Mouse (Mus musculus) thymus, postnatal 14 days (tissue): ENCODE data around the gene Vmn2r80.
A peak's percentile ranks its signal among the peaks of the same experiment; 100 is the strongest.
"Not testable (repeated sequence)": the region's sequence is repeated elsewhere in the genome, so short reads cannot be mapped to it uniquely, and the experiment has no call there.

Source experiments
- DNase-seq: peaks from one replicate; pipeline ENCODE4 v3.0.0; 2021

Vmn2r80 gene

DNA sequence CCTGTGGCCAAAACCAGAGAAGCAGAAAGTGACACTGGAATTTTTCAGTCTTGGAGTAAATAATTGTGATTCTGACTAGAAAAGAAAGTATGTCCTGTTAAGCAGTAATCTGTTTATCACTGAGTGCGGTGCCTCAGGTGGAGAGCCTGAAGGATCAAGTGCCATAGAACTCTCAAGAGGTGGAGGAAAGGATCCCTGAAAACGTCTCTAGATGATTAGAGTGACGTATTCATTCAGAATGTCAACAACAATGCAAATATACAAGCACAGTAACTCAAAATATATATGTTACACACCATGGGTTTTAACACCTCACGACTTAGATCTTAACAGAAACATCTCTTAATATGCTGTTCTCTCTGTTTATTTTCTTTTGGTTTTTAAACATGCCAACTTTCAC lies at the start of gene Vmn2r80:
Vmn2r80 (plus strand) TSS at position 301 of the 400 bp plus-strand sequence.
- not testable (repeated sequence) for DNase-seq

DNA sequence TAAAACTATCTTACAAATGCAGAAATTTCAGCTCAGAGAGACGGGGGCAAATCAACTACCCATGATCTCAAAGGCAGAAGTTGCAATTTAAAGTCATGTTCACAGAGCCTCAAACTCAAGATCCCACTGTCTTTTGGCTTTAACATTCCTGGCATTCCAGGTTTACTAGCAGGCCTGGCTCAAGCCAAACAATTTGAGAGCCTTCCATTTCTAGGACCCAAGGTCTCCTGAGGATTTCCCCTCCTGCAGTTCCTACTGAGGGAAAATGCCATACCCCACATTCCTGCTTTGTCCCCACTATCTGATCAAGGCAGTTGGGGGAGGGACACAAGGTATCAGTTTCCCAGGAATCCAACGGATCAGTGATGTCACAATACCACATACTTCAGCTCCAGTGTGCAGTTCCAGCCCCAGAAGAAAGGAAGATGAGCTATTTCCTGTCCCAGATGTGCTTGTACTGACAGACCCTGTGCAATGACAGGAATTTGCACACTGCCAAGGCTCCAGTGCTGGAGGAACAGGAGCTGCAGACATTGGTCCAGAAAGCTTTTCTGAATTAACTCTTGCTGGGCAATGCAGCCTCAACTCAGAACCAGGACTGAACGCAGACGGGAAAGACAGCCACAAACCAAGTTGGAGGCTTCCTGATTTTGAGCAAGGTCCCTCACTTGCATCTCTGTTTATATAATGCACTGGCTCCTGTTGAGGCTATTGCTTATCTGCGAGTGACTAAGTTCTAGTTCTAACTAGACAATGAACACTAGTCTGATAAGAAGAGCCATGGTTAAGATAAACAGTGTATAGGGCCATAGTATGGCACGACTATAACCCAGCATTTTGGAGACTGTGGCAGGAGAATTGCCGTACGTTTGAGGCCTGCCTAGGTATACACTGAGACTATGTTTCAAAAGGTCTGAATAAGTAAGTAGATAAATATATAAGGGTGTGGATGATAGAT lies 42.0 kb upstream of the Vmn2r80 start:
- no peak for DNase-seq

DNA sequence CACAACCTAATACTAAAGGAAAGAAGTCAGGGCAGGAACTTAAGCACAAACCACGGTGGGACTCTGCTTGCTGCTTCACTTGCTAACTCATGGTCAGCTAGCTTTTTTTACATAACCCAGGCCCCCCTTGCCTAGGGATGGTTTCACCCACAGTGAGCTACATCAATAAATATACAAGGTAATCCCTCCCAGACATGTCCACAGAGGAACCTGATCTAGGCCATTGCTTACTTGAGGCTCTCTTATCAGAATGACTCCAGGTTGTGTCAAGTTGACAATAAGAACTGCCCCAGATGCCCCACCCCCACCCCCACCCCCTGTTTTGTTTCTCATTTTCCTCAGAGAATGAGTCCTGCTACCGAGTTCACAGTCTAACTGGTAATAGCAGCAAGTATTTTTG lies 41.0 kb upstream of the Vmn2r80 start:
- no peak for DNase-seq

DNA sequence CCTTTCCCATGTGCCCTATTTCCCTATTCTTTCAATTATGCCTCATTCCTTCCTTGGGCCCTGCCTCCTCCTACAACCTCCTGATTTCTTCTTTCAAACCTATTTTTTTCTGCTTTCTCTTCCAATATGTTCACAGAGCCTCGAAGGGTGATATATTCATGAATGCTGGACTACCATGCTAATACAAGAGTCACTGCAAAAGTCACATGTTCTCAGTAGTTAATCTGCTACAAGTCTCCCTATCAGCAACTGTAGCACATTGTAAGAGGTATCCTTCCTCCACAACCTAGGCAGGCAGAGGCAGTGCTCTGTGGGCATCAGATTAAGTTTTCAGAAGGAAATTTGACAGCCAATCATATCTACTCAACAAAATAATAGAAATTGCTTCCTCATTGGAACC lies 39.4 kb upstream of the Vmn2r80 start:
- DNase-seq = no peak

DNA sequence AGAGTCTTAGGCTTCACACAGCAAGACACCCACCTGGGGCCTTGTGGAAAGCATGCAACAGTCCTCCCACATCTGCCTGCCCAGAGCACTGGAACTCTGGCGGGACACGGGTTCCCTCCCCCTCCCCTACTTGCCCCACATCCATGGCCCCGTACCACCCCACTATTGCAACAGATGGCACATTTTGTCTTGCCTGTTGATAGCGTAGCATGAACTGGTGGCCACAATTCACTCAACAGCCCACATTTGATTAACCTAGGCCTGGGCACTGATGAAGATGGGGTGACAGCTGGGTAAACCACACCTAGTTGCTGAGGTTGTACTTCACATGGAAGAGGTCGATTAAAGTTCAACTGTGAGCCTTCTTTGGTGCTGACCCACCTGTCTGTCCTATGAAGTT lies 38.1 kb upstream of the Vmn2r80 start:
- no peak for DNase-seq

DNA sequence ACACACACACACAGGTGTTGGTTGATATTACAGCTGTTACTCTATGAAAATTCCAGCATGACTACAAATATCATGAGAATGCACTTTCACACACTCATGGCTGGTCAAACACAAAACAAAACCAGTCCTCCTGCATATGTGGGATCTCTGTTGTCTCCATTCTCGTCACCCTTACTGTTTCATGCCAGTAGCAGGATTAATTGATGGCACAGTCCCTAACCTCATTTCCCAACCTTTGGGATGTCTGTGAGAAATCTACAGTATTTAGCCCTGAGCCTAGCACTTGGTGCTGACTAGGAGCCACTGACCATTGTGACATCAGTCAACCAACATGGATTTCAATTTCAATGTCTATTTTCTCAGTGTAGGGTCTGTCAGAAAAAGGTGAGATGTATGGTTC lies 33.5 kb upstream of the Vmn2r80 start:
- no peak for DNase-seq

DNA sequence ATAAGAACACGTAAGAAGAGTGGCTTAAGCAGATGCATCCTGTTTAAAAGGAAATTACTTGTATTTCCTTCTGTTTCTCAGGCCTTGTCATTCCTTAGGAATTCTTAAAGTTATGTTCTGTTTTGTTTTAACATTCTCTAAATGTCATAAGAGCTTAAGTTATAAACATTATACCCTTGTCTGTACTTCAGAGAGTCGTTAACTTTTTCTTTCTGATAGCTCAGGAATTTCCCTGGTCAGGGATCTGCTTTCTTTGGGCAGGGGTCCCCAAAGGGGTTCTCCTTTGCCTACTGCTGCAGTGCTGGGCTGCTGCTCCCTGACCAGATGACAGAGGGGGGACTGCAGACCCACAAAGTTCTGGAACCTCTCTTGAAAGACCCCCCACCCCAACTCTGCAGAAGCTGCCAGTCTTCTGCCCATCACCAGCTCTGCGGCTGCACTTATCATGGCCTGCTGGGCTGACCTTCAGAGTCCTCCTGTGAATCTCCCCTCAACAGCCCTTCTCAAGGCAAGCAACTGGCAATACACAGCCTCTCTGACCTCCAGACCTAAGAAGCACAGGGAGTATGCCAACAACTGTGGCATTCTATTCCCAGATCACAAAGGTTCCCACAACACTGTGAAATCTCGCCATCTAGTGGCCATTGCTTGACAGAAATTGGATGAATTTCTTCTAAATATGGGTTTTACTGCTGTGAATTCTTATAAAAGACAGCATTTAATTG lies 32.3 kb upstream of the Vmn2r80 start:
- peak; percentile 32 for DNase-seq

DNA sequence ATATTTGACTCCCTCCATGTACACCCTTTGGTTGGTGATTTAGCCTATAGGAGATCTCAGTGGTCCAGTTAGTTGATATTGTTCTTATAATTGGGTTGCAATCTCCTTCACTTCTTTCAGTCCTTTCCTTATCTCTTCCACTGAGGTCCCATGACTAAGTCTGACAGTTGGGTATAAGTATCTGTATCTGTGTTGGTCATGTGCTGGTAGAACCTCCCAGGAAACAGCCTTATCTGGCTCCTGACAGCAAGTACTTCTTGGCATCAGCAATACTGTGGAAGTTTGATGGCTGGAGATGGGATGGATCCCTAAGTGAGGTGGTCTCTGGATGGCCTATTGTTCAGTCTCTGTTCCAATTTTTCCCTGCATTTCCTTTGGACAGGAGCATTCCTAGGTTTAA lies 3.0 kb downstream of the Vmn2r80 start:
- no peak for DNase-seq

DNA sequence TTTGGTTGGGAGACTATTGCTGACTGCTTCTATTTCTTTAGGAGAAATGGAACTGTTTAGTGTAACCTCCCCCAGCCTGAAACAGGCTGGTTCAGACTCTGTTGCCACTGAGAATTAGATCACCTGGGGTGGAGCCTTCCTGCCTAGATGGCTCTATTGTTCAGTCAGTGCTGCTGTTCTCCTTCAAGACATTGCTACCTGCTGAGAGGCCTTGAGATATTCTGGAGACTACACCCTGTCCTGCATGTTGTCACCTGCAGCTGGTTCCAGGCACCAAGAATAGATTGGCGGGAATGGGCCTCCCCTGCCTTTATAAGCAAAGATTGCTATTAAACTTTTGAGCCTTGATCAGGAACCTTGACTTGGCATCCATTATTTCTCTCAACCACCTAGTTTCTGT lies 51.4 kb downstream of the Vmn2r80 start:
- DNase-seq = not testable (repeated sequence)

DNA sequence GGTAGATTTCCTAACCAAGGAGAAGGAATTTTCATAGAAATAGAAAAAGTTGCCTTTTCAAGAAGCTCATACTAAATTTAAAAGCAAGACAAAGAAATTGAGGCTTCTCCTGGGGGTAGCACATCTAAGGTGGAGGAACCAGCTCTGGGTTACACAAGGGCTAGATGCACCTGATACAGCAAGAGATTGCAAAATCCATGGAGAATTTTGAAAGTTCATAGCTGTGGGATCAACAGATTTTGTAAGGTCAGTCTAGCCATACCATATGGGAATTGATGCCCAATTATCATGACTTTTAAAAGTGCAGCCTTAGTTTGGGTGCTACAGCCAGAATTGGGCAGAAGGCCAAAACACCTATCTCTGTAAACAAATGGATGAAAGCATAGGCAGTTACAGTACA lies 71.9 kb downstream of the Vmn2r80 start:
- no peak for DNase-seq

DNA sequence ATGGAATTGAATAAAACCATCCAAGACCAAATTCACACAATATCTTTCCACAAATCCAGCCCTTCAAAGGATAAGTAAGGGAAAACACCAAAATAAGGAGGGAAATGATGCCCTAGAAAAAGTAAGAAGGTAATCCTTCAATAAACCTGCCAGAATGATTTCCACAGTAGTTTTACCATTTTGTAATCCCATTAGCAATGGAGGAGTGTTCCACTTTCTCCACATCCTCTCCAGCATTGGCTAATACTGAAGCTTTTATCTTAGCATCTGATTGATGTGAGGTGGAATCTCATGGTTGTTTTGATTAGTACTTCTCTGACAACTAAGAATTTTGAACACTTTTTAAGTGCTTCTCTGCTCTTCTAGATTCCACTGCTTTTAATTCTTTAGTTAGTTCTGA lies 73.0 kb downstream of the Vmn2r80 start:
- DNase-seq = no peak

DNA sequence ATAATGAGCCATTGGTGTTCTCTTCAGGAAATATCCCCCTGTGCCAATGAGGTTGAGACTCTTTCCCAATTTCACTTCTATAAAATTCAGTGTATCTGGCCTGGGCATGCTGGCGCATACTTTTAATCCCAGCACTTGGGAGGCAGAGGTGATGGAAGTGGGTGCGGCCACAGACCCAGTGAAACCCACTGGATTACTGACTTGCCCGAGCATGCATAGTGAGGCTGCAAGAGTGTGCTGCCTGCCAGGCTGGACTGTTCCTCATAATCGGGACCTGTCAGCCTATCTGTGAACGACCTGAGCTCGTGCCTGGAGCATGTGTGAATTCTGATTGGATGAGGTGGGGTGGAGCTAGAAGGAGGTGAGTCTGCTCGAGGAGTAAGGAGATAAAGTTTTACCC lies 73.6 kb downstream of the Vmn2r80 start:
- no peak for DNase-seq
